Mouse (Mus musculus) ES-Bruce4 (cell line): ENCODE data around the gene Gsto2. TPM values are rescaled to one million over a fixed set of nuclear protein-coding genes. Genes with fewer than 3 reads are reported as not detected.
"Not testable (repeated sequence)": the region's sequence is repeated elsewhere in the genome, so short reads cannot be mapped to it uniquely, and the experiment has no call there.

Source experiments
- H3K27ac ChIP-seq: 2 replicates; pipeline ENCODE4 v1.5.1; 2012; ENCODE audit warnings: low read length, inconsistent platforms; ENCODE audit not compliant: insufficient read depth
- H3K27me3 ChIP-seq: 2 replicates; pipeline ENCODE4 v1.6.1; 2012; ENCODE audit warnings: mild to moderate bottlenecking, low read length, inconsistent platforms; ENCODE audit not compliant: control insufficient read depth, poor library complexity, insufficient read depth, severe bottlenecking
- H3K36me3 ChIP-seq: 2 replicates; pipeline ENCODE4 v1.6.1; 2012; ENCODE audit warnings: inconsistent platforms, mild to moderate bottlenecking, low read length, moderate library complexity; ENCODE audit not compliant: control insufficient read depth, poor library complexity, insufficient read depth, severe bottlenecking
- H3K4me1 ChIP-seq: one replicate; pipeline ENCODE4 v1.8.1; 2011; ENCODE audit warnings: low read length; ENCODE audit not compliant: control insufficient read depth, insufficient read depth
- H3K4me3 ChIP-seq: 2 replicates; pipeline ENCODE4 v1.5.1; 2011; ENCODE audit warnings: low read depth, mild to moderate bottlenecking, low read length
- H3K9ac ChIP-seq: 2 replicates; pipeline ENCODE4 v1.6.1; 2012; ENCODE audit warnings: low read depth, mild to moderate bottlenecking, inconsistent platforms; ENCODE audit not compliant: poor library complexity, severe bottlenecking
- H3K9me3 ChIP-seq: replicated peaks from 2 replicates; pipeline ENCODE4 v1.6.1; 2012; ENCODE audit warnings: mild to moderate bottlenecking, low read length, inconsistent platforms; ENCODE audit not compliant: control insufficient read depth, poor library complexity, insufficient read depth, severe bottlenecking
- CTCF ChIP-seq: IDR thresholded peaks from one replicate; pipeline ENCODE4 v1.8.1; 2011; ENCODE audit warnings: low read depth, low read length
- EP300 ChIP-seq: IDR thresholded peaks from 2 replicates; pipeline ENCODE4 v1.6.1; 2011; ENCODE audit warnings: low read depth, low read length; ENCODE audit not compliant: insufficient read depth
- POLR2A ChIP-seq: IDR thresholded peaks from one replicate; pipeline ENCODE4 v1.8.1; 2011; ENCODE audit warnings: low read length; ENCODE audit not compliant: insufficient read depth
- polyA plus RNA-seq: library from polyadenylated mRNA; stranded (reverse); fragments of >200 nt; gene quantifications from 2 replicates; pipeline ENCODE4 v1.2.4, GENCODE M21; 2011; ENCODE audit warnings: low read depth; ENCODE audit not compliant: missing spikeins, insufficient read depth, insufficient read length

Gene Gsto2
- polyA plus RNA-seq, 1 experiment = 1.2 TPM

DNA sequence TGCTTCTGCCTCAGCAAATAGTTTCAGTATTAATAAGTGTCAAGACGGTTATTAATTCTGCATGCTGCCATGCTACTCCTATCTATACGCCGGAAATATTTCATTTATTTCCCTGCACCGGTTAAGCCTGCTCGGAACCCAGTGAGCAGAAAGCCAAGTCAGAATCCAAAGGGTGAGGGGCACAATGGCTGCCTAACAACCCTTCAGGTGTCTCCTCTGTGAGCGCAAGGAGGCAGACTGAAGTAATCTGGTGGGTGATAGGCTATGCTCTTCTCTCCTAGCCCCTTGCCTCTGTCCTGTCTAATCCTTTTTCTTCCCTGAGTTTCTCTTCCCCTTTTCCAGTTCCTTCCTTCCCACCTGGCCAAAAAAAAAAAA, 27.8 kb upstream of the Gsto2 start:
- no peak overlapping the region for H3K27ac ChIP-seq
- H3K4me3 ChIP-seq = peak overlapping the region; percentile 75
- no peaks in the 10 kb centered on the region for H3K27me3 ChIP-seq
- TF ChIP-seq POLR2A = no peak
- no peak for TF ChIP-seq CTCF
- no peak for TF ChIP-seq EP300
- H3K9me3 ChIP-seq = no peaks in the 10 kb centered on the region
- H3K36me3 ChIP-seq = no peaks in the 10 kb centered on the region
- H3K4me1 ChIP-seq = peaks cover 2% of the 10 kb centered on the region
- peak overlapping the region; percentile 81 for H3K9ac ChIP-seq

- not testable (repeated sequence) for H3K4me3 ChIP-seq, H3K36me3 ChIP-seq, H3K9ac ChIP-seq, H3K27ac ChIP-seq, H3K9me3 ChIP-seq, H3K27me3 ChIP-seq, H3K4me1 ChIP-seq
These were observed 24.1 kb upstream of the Gsto2 start for GRCm38 (mm10) chr19:47841234-47841633.

- no peak for TF ChIP-seq EP300
- no peak for TF ChIP-seq POLR2A
- TF ChIP-seq CTCF = no peak
These were observed 15.6 kb upstream of the Gsto2 start for GRCm38 (mm10) chr19:47849735-47850134.

GRCm38 (mm10) chr19:47852131-47852530, 13.2 kb upstream of the Gsto2 start:
- H3K4me1 ChIP-seq, H3K4me3 ChIP-seq, H3K27me3 ChIP-seq, H3K36me3 ChIP-seq, H3K27ac ChIP-seq, H3K9me3 ChIP-seq, H3K9ac ChIP-seq: not testable (repeated sequence)

More at GRCm38 (mm10) chr19:47849735-47850134, 15.6 kb upstream of the Gsto2 start:
- no peaks in the 10 kb centered on the region for H3K36me3 ChIP-seq
- no peaks in the 10 kb centered on the region for H3K4me1 ChIP-seq
- H3K27me3 ChIP-seq = no peaks in the 10 kb centered on the region
- no peak overlapping the region for H3K27ac ChIP-seq
- no peaks in the 10 kb centered on the region for H3K9me3 ChIP-seq
- H3K4me3 ChIP-seq = no peak overlapping the region
- no peak overlapping the region for H3K9ac ChIP-seq

- no peaks in the 10 kb centered on the region for H3K4me1 ChIP-seq
- no peaks in the 10 kb centered on the region for H3K9me3 ChIP-seq
- no peak for TF ChIP-seq CTCF
- no peak for TF ChIP-seq EP300
- TF ChIP-seq POLR2A = no peak
- peaks cover 4% of the 10 kb centered on the region; the same call in 1 of the 2 replicates for H3K36me3 ChIP-seq
- H3K4me3 ChIP-seq = no peak overlapping the region
- no peak overlapping the region for H3K9ac ChIP-seq
- no peaks in the 10 kb centered on the region for H3K27me3 ChIP-seq
- no peak overlapping the region for H3K27ac ChIP-seq
These were observed 12.3 kb upstream of the Gsto2 start for GRCm38 (mm10) chr19:47853053-47853452.

DNA sequence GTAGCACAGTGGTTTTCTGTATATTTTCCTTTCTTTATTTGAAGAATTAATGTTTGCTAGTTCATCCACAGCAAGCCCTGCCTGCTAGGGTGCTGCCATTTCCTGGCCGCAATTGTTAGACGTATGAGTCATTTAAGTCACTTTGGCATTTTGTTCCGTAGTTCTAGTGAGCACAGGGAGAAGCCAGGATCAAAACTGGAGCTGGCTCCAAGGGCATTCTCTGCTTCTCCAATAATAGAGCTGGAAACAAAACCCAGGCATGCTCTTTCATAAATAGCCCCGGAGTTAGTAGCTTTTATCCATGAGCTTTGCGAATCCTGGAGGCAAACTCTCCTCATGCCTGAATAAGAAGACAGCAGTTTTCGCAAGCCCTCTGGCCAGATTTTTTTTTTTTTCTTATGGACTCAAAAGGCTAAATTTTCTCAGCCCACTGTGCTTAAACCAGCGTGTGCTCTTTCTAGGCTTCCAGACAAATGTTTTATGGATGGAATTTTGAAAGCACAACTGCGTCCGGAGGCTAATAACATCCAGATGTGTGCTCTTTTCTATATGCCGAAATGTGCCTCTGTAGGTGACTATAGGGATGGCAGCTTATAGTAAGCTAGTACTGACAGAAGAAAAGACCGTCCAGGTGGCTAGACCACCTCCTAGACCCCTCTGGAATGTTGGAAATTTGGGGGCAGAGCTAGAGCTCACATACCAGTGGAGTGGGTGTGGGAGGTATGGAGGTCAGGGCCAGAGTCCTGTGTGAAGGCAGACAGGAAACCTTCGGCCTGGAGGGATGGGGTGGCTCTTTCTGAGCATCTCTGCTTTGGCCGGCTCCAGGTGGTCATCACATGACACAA, 11.2 kb upstream of the Gsto2 start:
- Histone ChIP-seq H3K4me3 (peak overlapping the region; percentile 76), H3K27me3 (no peaks in the 10 kb centered on the region), H3K27ac (no peak overlapping the region), H3K9me3 (no peaks in the 10 kb centered on the region), H3K36me3 (peaks cover 5% of the 10 kb centered on the region; the same call in 1 of the 2 replicates), H3K4me1 (no peaks in the 10 kb centered on the region), H3K9ac (no peak overlapping the region)
- no peak for TF ChIP-seq EP300
- no peak for TF ChIP-seq POLR2A
- no peak for TF ChIP-seq CTCF
